Mouse (Mus musculus): ENCODE measurements around the gene Nsun6. TPM values are rescaled to one million over a fixed set of nuclear protein-coding genes. Genes with fewer than 3 reads are reported as not detected.

Nsun6 gene
- total RNA-seq (2021) = 10 to 100 TPM; 11.4 to 12.4 TPM
- long read RNA-seq, experiment 1, partial matches to known transcripts = 1 of 6 reads
- long read RNA-seq, experiment 1, other reads (novel, unspliced or antisense) = 1 of 6 reads
- long read RNA-seq, experiment 2, transcript Nsun6-201 (11 exons, 2,897 nt) = major isoform, 7 of 11 reads
- long read RNA-seq, experiment 2, partial matches to known transcripts = 2 of 11 reads
- long read RNA-seq, experiment 2, other reads (novel, unspliced or antisense) = 2 of 11 reads

DNA sequence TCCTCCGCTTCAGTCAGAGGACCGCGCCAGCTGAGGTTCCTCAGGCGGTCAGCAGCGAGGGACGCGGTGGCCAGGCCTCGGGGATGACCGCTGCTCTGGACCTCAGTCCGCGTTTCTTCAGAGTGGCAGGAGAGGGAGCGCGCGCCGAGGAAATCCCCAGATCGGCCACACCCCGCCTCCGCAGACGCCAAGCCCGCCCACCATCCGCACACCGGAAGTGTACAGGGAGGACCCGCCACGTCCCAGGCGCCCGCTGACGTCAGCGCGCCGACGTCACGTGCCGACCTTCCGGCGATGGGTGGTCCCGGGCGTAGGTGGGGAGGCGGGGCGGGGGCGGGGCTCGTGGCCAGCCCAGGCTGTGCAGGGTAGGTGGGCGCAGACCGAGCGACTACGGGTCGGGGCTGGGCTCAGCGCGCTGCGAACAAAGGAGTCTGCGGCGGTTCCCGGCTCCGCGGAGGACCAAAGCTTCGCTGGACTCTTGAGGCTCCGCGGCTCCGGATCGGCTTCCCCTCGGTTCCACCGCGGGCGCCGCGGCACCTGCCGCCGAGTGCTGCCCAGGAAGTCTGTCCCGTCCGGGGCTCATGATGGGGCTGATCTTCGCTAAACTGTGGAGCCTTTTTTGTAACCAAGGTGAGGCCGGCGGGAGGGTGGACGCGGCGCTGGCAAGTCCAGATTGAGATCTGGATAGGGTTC, at the start of gene Nsun6:
Nsun6 (minus strand) TSS at position 125 of the 693 bp plus-strand sequence.
- DNase-seq (ENCODE audit: low spot score in 2 of 2) = peak; percentile 88 to 92

GRCm38 (mm10) chr2:15104386-15104785, 49.5 kb upstream of the Nsun6 start:
- DNase-seq (ENCODE audit: low spot score in 2 of 2) = no peak

GRCm38 (mm10) chr2:15096514-15097090, 41.7 kb upstream of the Nsun6 start:
- no peak for DNase-seq (ENCODE audit: low spot score in 2 of 2)

- DNase-seq (ENCODE audit: low spot score in 2 of 2) = no peak
Observed at GRCm38 (mm10) chr2:15087308-15087707, 32.4 kb upstream of the Nsun6 start.

DNA sequence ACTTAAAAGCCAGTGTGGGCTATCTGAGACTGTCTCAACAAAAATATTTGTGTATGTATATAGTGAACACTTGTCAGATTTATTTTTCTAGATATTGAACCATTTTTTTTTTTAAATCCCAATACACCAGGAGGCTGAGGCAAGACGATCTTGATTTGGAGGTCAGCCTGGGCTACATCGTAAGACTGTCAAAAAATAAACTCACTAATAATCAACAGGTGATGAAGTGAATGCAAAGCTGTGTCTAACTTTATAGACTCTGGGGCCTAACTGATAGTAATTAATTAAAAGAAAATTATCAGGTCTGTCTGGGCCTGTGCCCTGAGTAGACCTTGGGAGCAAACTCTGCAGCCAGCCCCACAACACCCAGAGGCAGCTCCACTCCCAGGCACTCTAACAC, 28.8 kb upstream of the Nsun6 start:
- no peak for DNase-seq (ENCODE audit: low spot score in 2 of 2)

- DNase-seq (ENCODE audit: low spot score in 2 of 2) = no peak
Observed at GRCm38 (mm10) chr2:15067091-15067490, 12.2 kb upstream of the Nsun6 start.

DNA sequence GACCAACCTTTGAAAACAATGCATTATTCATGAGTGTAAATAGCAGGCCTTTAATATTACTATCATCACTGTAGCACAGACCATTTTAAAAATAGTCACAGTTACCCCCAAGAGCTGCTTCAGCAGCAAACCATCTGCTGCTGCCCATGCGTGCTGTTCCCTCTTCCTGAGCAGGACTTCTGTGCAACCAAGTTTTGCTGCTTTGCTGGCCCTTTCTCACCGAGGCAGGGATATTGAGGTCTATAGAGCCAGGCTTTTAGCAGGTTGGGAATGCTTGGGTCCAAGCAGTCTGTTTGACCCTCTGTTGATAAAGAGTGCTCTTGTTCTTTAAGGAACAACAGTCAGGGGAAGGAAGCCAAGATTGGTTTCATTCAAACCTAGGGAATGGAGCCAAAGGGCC, 10.6 kb upstream of the Nsun6 start:
- no peak for DNase-seq (ENCODE audit: low spot score in 2 of 2)

DNA sequence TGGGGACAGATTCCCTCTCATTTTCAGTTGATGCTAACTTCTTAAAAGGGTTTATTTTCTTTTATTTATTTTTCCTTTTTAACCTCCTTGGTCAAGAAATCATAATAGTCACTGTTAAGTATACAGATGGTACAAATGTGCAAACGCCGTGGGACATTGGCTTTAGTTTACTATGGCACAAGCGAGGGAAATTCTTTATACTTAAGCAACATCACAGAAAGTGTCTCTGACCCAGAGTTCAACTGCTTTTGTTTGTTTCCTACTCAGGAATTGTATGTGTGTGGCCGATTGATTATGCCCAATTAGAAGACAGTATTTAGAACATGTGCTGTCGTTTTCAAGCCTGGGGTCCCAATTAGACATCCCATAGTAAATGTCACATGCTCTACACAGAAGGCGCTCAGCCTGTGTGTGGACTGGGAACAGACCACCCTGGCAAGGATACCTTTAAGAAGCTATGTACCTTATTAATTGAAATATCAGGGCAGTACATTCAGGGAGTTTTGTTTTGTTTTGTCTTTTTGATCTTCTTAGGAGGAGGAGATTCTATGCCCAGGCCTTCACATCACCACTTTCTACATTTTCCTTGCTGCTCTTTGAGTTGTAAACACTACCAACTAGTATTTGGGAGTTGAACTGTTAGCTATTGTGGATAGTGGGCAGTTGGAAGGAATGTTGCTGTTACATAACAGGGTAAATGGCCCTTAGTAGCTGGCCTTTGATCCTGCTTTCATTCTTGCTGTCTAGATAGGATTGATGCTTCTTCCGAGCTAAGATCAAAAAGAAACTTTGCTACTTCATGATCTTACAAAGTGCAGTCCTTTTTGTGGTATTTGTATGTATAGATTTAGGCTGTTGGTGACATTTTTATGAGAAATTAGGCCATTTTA, 9.8 kb upstream of the Nsun6 start:
- DNase-seq (ENCODE audit: low spot score in 2 of 2) = no peak

DNA sequence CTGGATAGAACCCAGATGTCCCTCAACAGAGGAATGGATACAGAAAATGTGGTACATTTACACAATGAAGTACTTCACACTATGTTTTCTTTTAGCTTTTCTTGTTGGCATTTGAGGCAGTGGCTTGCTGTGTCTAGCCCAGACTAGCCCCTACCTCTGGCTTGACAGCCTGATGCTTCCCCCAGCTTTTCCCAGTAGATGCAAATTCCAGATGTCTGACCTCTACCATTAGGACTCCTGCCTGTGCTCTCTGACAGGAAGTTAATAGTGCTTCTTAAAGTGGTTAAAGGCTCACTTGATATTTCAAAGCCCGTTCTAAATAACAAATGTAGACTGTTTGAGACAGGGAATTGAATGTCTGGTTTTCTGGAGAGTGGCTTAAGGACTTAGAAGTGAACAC, 8.9 kb upstream of the Nsun6 start:
- DNase-seq (ENCODE audit: low spot score in 2 of 2) = no peak

DNA sequence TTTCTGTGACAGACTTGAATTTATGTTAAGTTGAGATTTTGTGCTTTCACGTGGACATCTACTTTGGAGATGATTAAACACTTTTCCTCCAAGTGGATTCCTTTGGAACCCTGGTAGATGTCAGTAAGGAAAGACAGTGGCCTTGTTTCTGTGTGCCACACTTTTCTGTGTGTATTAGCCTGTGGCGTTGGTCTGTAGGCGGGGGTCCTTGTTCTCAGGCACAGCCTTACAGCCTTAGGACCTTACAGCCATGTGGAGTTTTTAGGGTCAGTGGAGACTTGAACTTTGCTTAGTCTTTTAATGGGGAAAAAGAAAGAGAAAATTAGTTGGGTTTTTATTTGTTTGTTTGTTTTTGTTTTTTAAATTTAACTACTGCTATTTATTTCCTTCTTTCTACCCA, 6.0 kb upstream of the Nsun6 start:
- no peak for DNase-seq (ENCODE audit: low spot score in 2 of 2)

GRCm38 (mm10) chr2:15058227-15058626, 3.4 kb upstream of the Nsun6 start:
- no peak for DNase-seq (ENCODE audit: low spot score in 2 of 2)

- DNase-seq (ENCODE audit: low spot score in 2 of 2) = no peak
Observed at GRCm38 (mm10) chr2:15055741-15056151, 877 bp upstream of the Nsun6 start.

DNA sequence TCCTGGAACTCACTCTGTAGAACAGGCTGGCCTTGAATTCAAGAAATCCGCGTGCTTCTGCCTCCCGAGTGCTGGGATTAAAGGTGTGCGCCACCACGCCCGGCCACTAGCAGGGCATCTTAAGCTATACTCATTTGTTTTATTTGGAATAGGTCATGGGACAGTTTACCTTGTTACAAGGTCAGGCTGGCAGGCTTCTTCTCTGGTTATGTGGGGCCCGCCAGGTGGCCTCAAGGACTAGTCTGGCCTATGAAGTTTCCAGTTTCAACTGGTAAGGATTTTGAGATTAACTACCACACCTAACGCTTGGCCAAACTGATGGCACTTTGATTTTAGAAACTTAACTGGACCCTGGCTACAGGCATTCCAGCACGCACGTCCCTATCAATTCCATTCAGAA, 373 bp downstream of the Nsun6 start:
- DNase-seq (ENCODE audit: low spot score in 2 of 2) = no peak

DNA sequence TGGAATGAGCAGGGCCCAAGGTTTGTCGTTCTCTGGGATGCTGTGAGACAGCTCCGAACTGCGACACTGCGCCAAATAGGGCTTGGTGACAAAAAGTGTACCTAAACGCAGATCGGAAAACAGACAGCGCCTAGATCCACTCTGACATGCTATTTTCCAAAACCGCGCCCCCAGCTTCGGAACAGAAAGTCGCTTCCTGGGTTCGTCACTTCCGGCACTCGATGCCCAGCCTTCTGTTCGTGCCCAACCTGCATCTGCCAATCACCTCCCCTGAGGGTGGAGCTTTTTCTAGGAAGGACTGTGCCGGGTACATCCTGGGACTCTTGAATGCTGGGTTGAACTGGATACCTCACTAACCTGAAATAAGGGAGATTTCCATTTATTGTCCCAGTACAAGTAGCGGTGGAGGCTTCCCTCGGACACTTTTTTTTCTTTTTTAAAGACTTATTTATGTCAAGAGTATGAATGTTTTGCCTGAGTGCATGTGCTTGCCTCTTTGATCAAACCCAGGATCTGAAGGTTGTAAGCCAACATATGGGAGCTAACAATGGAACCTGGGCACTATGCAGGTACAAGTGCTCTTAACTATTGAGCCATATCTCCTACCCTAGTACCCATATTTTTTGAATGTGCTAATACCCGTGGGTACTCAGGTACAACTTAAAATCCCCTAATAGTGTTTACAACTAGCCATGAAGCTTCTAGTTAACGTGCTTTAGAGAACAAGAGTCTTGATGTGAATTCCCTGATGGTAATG, 5.6 kb downstream of the Nsun6 start, which contains the start of gene Arl5b:
Arl5b (plus strand) TSS at position 279 of the 757 bp plus-strand sequence.
- DNase-seq (ENCODE audit: low spot score in 2 of 2) = peak; percentile 57 to 69

DNA sequence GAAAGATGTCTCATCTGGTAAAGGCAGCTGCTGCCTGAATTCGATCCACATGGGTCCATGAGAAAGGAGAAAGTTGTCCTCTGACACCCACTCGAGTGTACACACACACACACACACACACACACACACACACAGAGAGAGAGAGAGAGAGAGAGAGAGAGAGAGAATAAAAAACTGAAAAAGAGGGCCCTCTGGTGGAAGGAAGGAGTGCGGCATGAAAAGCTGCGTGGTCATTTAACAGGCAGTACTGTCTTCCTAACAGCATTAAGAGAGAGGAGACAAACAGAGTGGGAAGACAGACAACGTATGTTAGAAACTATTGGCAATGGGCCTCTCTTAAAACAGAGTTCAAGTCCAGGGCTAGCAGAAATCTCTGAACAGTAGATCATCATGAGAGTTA, 14.5 kb downstream of the Nsun6 start:
- no peak for DNase-seq (ENCODE audit: low spot score in 2 of 2)

- DNase-seq (ENCODE audit: low spot score in 2 of 2) = no peak
Observed at GRCm38 (mm10) chr2:15038705-15039104, 16.2 kb downstream of the Nsun6 start.

DNA sequence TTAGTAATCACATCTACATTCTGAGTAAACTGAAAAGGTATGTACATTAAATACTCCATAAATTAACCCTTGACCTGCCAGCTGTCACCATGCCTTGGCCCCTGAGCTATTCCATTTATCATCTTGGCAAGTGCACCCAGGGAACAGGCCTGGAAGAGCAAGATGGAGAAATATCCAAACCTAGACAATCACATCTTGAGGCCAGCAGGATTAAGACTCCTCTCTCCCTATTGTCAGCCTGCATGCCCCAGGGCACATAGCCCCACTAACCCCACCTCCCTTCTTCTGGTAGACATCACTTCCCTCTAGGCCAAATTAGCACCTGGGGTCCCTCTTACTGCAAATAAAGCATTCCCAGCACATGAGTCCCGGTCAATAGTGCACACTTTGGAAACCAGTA, 27.1 kb downstream of the Nsun6 start:
- no peak for DNase-seq (ENCODE audit: low spot score in 2 of 2)

DNA sequence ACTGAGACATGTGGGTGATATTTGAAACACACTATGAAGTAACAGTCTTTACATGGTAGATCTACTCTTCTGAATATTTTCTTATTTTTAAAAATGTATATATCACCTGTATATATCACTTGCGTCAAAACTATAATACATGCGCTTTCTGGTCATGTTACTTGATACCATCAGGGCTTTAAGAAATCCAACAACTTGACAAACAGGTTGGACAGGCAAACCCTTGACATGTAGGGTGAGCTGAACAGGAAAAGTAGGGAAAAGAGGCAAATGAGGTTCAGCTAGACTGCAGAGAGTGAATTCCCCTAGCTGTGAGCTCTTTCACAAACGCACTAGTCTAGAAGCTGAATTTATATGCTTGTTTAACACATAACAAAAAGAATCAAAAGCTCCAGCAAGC, 28.1 kb downstream of the Nsun6 start:
- no peak for DNase-seq (ENCODE audit: low spot score in 2 of 2)

GRCm38 (mm10) chr2:15008072-15008471, 46.8 kb downstream of the Nsun6 start:
- no peak for DNase-seq (ENCODE audit: low spot score in 2 of 2)

DNA sequence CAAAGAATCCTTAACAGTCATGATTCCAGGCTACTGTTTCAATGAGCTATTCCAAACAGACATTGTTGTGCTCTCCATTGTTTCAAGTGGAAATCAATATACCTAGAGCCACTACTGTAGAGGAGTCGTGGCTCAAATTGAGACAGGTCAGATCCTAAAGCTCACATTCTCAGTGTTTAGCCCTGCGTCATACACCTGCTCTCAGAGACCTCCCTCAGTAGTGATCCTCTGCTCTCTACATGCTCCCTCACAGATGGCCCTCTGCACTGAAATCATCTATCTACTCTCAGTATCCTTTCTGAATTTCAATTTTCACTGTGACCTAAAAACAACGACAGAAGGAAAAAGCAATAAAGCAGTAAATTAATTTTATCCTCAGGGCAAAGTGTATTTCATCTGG, 47.3 kb downstream of the Nsun6 start:
- DNase-seq (ENCODE audit: low spot score in 2 of 2) = no peak

- DNase-seq (ENCODE audit: low spot score in 2 of 2) = no peak
Observed at GRCm38 (mm10) chr2:14997836-14998235, 57.0 kb downstream of the Nsun6 start.

Measured in adrenal gland, postnatal 4 days (tissue).